Mouse (Mus musculus) hindbrain, embryonic 16.5 days (tissue): ENCODE measurements around the gene Hipk2. TPM values are rescaled to one million over a fixed set of nuclear protein-coding genes. Genes with fewer than 3 reads are reported as not detected.
A peak's percentile ranks its signal among the peaks of the same experiment; 100 is the strongest.

Experiments
- ATAC-seq: fragments of 200-750 bp; cut with Nextera tagmentation; 2 replicates; pipeline ENCODE4 v1.8.0; 2017; ENCODE audit warnings: moderate TSS enrichment, moderate library complexity
- H3K27ac ChIP-seq: fragments of 300-500 bp; sonication (generic); 2 replicates; pipeline ENCODE4 v1.5.1; 2014; ENCODE audit warnings: low read depth, mild to moderate bottlenecking, control low read depth, low read length, moderate library complexity
- H3K27me3 ChIP-seq: fragments of 300-500 bp; sonication (generic); replicated peaks from 2 replicates; pipeline ENCODE4 v1.6.1; 2014; ENCODE audit warnings: low read length; ENCODE audit not compliant: control insufficient read depth, insufficient read depth
- H3K36me3 ChIP-seq: fragments of 300-500 bp; sonication (generic); 2 replicates; pipeline ENCODE4 v1.6.1; 2014; ENCODE audit warnings: mild to moderate bottlenecking, low read length, moderate library complexity, mixed read lengths; ENCODE audit not compliant: control insufficient read depth, insufficient read depth
- H3K4me1 ChIP-seq: fragments of 300-500 bp; sonication (generic); 2 replicates; pipeline ENCODE4 v1.6.1; 2014; ENCODE audit warnings: low read depth, low read length; ENCODE audit not compliant: control insufficient read depth, insufficient read depth
- H3K4me2 ChIP-seq: fragments of 300-500 bp; sonication (generic); 2 replicates; pipeline ENCODE4 v1.6.1; 2014; ENCODE audit warnings: mild to moderate bottlenecking, low read length, control low read depth, moderate library complexity
- H3K4me3 ChIP-seq: fragments of 300-500 bp; sonication (generic); 2 replicates; pipeline ENCODE4 v1.5.1; 2014; ENCODE audit warnings: mild to moderate bottlenecking, low read length, control low read depth, moderate library complexity
- H3K9ac ChIP-seq: fragments of 300-500 bp; sonication (generic); 2 replicates; pipeline ENCODE4 v1.6.1; 2014; ENCODE audit warnings: low read depth, mild to moderate bottlenecking, control low read depth, low read length, moderate library complexity
- H3K9me3 ChIP-seq: fragments of 300-500 bp; sonication (generic); 2 replicates; pipeline ENCODE4 v1.6.1; 2014; ENCODE audit warnings: mild to moderate bottlenecking, low read length, moderate library complexity; ENCODE audit not compliant: control insufficient read depth
- WGBS: fragments of 180-500 bp; shearing (Covaris S2); extraction: QIAGEN DNeasy Blood & Tissue Kit; methylation state at CpG from one replicate; pipeline ENCODE4 v1.1.7; 2014; 5-methylcytosine and 5-hydroxymethylcytosine counted together
- polyA plus RNA-seq: library from polyadenylated mRNA; unstranded; fragments of >200 nt; fragmentation: Nextera tagmentation; extraction: Ambion mirVana; gene quantifications from 2 replicates; pipeline ENCODE4 v1.2.1, GENCODE M21; 2015

Hipk2 gene
- polyA plus RNA-seq, 1 experiment from 2014 or later = 30.3 TPM

DNA sequence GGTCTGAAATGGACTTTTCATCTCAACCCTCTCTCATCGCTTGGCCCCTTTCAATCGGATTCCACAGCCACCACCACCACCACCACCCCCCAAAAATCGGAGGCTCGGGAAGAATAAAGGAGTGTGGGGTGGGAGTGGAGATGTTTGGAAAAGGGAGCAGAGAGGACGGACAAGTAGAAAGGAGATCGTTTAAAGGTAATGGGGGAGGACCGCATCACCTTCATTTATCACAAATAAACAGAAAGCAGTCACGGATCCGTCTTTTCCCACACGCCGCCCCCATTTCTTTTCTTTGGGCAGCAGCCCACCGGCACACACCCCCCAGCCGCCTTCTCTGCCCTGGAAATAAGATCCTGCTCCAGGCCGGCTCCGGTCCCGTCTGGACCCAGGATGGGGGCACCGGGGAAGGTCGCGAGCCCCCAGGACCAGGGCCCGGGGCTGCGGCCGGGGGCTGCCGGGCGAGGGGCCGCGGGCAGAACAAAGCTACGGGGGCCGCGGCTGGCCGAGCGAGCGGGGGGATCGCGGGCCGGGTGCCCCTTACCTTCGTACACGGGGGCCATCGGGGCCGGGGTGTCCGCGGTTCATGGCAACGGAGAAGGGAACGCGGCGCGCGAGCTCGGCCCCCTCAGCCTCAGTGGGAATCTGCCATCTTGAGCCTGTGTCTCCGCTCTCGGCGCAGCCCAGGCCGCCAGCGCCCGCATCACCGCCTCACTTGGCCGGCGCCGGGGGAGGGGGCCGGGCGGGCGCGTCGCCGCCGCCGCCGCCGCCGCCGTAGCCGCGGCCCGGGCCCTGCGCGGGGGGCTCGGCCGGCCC, 501 bp downstream of the Hipk2 start, which contains the start of gene Tbxas1:
Tbxas1 (plus strand) TSS at position 147 of the 813 bp plus-strand sequence.
- Histone ChIP-seq H3K36me3 (no peaks in the 10 kb centered on the region), H3K4me2 (peak within 1 kb of the TSS; percentile 74), H3K27ac (peak within 1 kb of the TSS; percentile 98), H3K4me1 (peaks cover 30% of the 10 kb centered on the region), H3K4me3 (peak within 1 kb of the TSS; percentile 99), H3K9me3 (no peaks in the 10 kb centered on the region), H3K9ac (peak within 1 kb of the TSS; percentile 100), H3K27me3 (no peaks in the 10 kb centered on the region)
- 2% methylated on average over 44 of the region's 77 CpGs for WGBS
- peak; percentile 76 for ATAC-seq

DNA sequence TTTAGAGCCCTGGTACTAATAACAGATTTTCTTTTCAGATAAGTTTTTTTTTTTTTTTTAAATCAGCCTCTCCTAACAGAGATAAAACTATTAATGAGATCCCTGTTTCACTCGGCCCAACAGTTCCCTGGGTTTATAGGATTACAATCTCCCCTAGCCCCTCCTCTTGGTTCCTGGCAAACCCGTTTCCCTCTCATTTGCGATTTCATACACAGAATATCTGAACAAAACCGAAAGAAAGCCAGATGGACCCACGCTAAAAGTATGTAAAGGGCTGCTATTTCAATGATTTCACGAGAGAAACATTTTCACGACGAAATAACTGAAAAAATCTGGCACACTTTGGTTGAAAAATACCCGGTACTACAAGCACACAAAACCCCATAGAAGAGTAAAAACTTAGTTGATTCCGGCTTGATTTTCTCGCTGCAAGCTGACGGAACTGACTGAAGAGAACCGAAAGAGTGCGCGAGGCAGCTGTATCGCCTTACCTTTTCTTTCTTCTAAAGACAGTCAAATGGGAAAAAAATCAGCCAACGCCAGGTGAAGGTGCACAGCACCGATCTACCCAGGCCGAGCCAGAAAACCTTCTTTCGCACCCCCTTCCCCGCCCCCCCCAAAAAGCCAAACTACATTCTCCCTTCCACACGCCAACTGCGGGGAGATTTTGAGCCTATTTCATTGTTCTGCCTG, 1.3 kb downstream of the Hipk2 start:
- under 1% methylated on average over 23 of the region's 23 CpGs for WGBS
- no peaks in the 10 kb centered on the region for H3K27me3 ChIP-seq
- H3K4me2 ChIP-seq = peak overlapping the region; percentile 54
- H3K27ac ChIP-seq = peak overlapping the region; percentile 98
- H3K4me3 ChIP-seq = peak overlapping the region; percentile 99
- no peaks in the 10 kb centered on the region for H3K9me3 ChIP-seq
- H3K36me3 ChIP-seq = no peaks in the 10 kb centered on the region
- peak overlapping the region; percentile 100 for H3K9ac ChIP-seq
- no peak for ATAC-seq
- peaks cover 30% of the 10 kb centered on the region for H3K4me1 ChIP-seq

GRCm38 (mm10) chr6:38874035-38874434, 1.9 kb downstream of the Hipk2 start:
- peak overlapping the region; percentile 10; the same call in 1 of the 2 replicates for H3K27ac ChIP-seq
- H3K4me2 ChIP-seq = peak overlapping the region; percentile 54
- H3K4me3 ChIP-seq = peak overlapping the region; percentile 99
- 4% methylated on average over 8 of the region's 8 CpGs for WGBS
- no peak for ATAC-seq
- peak overlapping the region; percentile 11 for H3K9ac ChIP-seq
- H3K27me3 ChIP-seq = no peaks in the 10 kb centered on the region
- no peaks in the 10 kb centered on the region for H3K36me3 ChIP-seq
- no peaks in the 10 kb centered on the region for H3K9me3 ChIP-seq
- H3K4me1 ChIP-seq = peaks cover 30% of the 10 kb centered on the region

DNA sequence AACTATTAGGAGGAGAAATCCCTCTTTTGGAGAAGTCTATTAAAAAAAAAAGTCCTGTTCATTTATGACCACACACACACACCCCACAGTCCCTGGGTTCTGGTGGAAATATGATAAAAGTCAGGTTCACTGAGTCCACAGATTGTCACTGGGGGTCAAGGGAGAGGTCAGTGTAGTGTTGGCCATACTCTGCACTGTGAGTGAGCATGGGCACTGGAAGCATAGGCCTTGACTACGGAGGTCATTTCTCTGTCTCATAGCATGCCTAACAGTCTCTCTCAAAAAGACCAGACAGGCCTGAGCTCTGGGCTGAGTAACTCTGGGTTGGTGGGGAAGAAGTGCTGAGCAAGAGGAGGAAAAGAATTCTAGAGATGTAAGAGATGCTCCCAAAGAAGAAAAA, 2.6 kb downstream of the Hipk2 start:
- no peaks in the 10 kb centered on the region for H3K36me3 ChIP-seq
- 56% methylated on average over 1 of the region's 1 CpGs for WGBS
- no peak for ATAC-seq
- H3K27ac ChIP-seq = no peak overlapping the region
- peak overlapping the region; percentile 99 for H3K4me3 ChIP-seq
- H3K27me3 ChIP-seq = no peaks in the 10 kb centered on the region
- peak overlapping the region; percentile 11; the same call in 1 of the 2 replicates for H3K9ac ChIP-seq
- H3K4me2 ChIP-seq = peak overlapping the region; percentile 54
- peaks cover 30% of the 10 kb centered on the region for H3K4me1 ChIP-seq
- H3K9me3 ChIP-seq = no peaks in the 10 kb centered on the region

GRCm38 (mm10) chr6:38871051-38871450, 4.9 kb downstream of the Hipk2 start:
- Histone ChIP-seq H3K4me2 (no peak overlapping the region), H3K27me3 (no peaks in the 10 kb centered on the region), H3K27ac (no peak overlapping the region), H3K9me3 (no peaks in the 10 kb centered on the region), H3K9ac (no peak overlapping the region), H3K4me3 (no peak overlapping the region), H3K4me1 (peaks cover 29% of the 10 kb centered on the region), H3K36me3 (no peaks in the 10 kb centered on the region)
- WGBS = 16% methylated on average over 7 of the region's 7 CpGs
- ATAC-seq = no peak

DNA sequence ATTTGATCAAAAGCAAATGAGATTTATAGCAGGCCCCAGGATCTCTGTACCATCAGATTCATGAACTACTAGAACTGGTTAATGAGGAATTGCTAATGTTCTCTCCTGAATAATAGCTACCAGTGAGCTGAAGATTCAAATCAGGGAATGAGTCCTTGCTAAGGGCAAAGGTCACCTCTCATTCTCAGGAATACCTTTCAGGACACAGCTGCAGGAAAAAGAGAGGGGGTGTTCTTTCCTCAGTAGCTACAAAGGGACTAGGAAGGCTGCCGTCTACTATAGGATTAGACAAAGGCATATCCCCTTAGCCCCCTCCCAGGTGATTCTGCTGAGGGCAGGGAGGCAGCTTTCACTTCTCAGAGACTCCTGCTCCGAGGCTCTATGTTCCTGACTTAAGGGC, 5.9 kb downstream of the Hipk2 start:
- H3K27me3 ChIP-seq = no peaks in the 10 kb centered on the region
- H3K9me3 ChIP-seq = no peaks in the 10 kb centered on the region
- no peak overlapping the region for H3K4me2 ChIP-seq
- H3K4me3 ChIP-seq = no peak overlapping the region
- peaks cover 29% of the 10 kb centered on the region for H3K4me1 ChIP-seq
- no peak overlapping the region for H3K27ac ChIP-seq
- H3K9ac ChIP-seq = no peak overlapping the region
- no peaks in the 10 kb centered on the region for H3K36me3 ChIP-seq
- no peak for ATAC-seq
- WGBS = 9% methylated on average over 2 of the region's 2 CpGs

DNA sequence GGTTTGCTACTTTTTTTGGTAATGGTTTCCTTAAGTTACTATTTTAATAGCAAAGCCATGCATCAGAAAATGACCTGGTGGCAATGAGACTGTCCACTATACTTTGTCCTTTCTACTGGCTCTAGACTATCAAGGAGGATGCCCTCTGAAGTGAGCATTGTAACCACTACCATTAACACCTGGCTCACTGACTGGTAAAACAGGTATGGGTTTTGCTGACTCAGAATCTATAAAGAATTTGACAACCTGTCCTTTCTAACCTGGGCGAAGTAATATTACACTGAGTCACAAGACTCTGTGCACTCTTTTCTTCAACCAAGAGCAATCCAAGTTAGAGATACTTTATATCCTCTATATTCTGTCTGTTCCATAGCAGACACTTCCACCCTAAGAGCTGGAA, 7.0 kb downstream of the Hipk2 start:
- no peak overlapping the region for H3K9ac ChIP-seq
- no peak for ATAC-seq
- H3K27ac ChIP-seq = no peak overlapping the region
- H3K4me2 ChIP-seq = no peak overlapping the region
- H3K27me3 ChIP-seq = no peaks in the 10 kb centered on the region
- no peaks in the 10 kb centered on the region for H3K9me3 ChIP-seq
- no peaks in the 10 kb centered on the region for H3K36me3 ChIP-seq
- WGBS = 100% methylated on average over 1 of the region's 1 CpGs
- H3K4me3 ChIP-seq = no peak overlapping the region
- peaks cover 29% of the 10 kb centered on the region for H3K4me1 ChIP-seq

DNA sequence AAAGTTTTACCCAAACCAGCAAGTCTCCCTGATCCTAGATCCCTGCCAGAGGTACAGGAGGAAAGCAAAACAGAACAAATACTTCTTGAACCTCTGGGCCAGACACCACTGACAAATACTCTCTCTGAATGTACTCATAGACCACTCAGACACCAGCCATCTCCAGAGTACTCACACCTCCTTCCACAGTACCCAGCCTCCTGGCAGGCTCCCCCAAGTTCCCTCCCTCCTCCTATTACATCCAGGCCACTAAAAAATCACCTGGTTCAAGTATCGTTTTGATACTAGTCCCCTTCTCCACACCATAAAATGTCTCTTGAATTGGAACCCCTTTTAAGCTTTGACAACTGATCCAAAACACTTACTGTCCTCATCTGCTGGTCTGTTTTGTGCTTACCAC, 8.7 kb downstream of the Hipk2 start:
- Histone ChIP-seq H3K36me3 (no peaks in the 10 kb centered on the region), H3K9ac (no peak overlapping the region), H3K4me1 (peaks cover 12% of the 10 kb centered on the region), H3K27ac (no peak overlapping the region), H3K4me2 (no peak overlapping the region), H3K9me3 (no peaks in the 10 kb centered on the region), H3K4me3 (no peak overlapping the region), H3K27me3 (no peaks in the 10 kb centered on the region)
- 42% methylated on average over 1 of the region's 1 CpGs for WGBS
- no peak for ATAC-seq

DNA sequence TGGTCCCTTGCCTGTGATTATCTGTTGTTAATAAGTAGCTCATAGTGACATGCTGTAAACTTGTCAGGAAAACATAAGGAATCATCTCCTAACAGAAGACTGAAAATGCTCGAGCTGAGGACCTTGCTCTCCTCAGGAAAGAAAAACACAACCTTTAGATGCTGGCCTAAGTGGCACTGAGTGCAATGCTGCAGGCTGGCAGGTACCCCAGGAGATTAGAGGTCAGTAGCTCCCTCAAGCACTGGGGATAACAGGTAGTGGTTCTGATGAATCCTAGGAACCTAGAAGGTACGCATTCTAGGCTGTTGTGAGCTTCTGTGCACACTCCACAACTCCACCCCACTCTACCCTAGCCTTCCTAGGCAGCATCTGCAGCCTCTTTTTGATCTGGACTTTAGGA, 9.2 kb downstream of the Hipk2 start:
- Histone ChIP-seq H3K4me2 (no peak overlapping the region), H3K9me3 (no peaks in the 10 kb centered on the region), H3K9ac (no peak overlapping the region), H3K27me3 (no peaks in the 10 kb centered on the region), H3K27ac (no peak overlapping the region), H3K4me1 (peaks cover 7% of the 10 kb centered on the region), H3K4me3 (no peak overlapping the region), H3K36me3 (no peaks in the 10 kb centered on the region)
- WGBS = 79% methylated on average over 2 of the region's 2 CpGs
- ATAC-seq = no peak
